Mouse (Mus musculus) liver, embryonic 14.5 days (tissue): ENCODE results near the gene Akap8l. TPM values are rescaled to one million over a fixed set of nuclear protein-coding genes. Genes with fewer than 3 reads are reported as not detected.

Source experiments
- ATAC-seq: fragments of 200-750 bp; cut with Nextera tagmentation; 2 replicates; pipeline ENCODE4 v1.8.0; 2017; ENCODE audit warnings: moderate number of reproducible peaks, mild to moderate bottlenecking, moderate library complexity; ENCODE audit not compliant: insufficient read depth
- DNase-seq, 3 experiments: peaks; one replicate each; pipeline ENCODE4 v3.0.0-alpha.2; 2012 to 2013; ENCODE audit warnings: low read depth in 3 of 3, low spot score in 3 of 3
- H3K27ac ChIP-seq: fragments of 300-500 bp; sonication (generic); 2 replicates; pipeline ENCODE4 v1.5.1; 2014; ENCODE audit warnings: moderate library complexity, mild to moderate bottlenecking, control low read depth, inconsistent platforms
- H3K27me3 ChIP-seq: fragments of 300-500 bp; sonication (generic); 2 replicates; pipeline ENCODE4 v1.6.1; 2014; ENCODE audit warnings: mild to moderate bottlenecking, low read length, moderate library complexity; ENCODE audit not compliant: control insufficient read depth, insufficient read depth
- H3K36me3 ChIP-seq: fragments of 300-500 bp; sonication (generic); replicated peaks from 2 replicates; pipeline ENCODE4 v1.6.1; 2014; ENCODE audit warnings: low read depth; ENCODE audit not compliant: control insufficient read depth, insufficient read depth
- H3K4me1 ChIP-seq, 2 experiments: fragments of 200-500 bp in 1 of 2; fragments of 300-500 bp in 1 of 2; sonication (generic) in 1 of 2; replicated peaks; 2 replicates each; pipeline ENCODE4 v1.6.1; 2012 to 2014; ENCODE audit warnings: antibody characterized with exemption in 1 of 2, inconsistent platforms in 1 of 2, low read length in 1 of 2; ENCODE audit not compliant: control insufficient read depth in 2 of 2, insufficient read depth in 2 of 2
- H3K4me2 ChIP-seq: fragments of 300-500 bp; sonication (generic); 2 replicates; pipeline ENCODE4 v1.6.1; 2014; ENCODE audit warnings: low read depth, mild to moderate bottlenecking, control low read depth, moderate library complexity
- H3K4me3 ChIP-seq, 2 experiments: fragments of 200-500 bp in 1 of 2; fragments of 300-500 bp in 1 of 2; sonication (generic) in 1 of 2; 2 replicates each; pipeline ENCODE4 v1.5.1; 2012 to 2014; ENCODE audit warnings: low read depth in 2 of 2, low read length in 2 of 2, mild to moderate bottlenecking in 2 of 2, control low read depth in 1 of 2, inconsistent platforms in 1 of 2, moderate library complexity in 1 of 2; ENCODE audit not compliant: insufficient read depth in 1 of 2
- H3K9ac ChIP-seq: fragments of 300-500 bp; sonication (generic); replicated peaks from 2 replicates; pipeline ENCODE4 v1.6.1; 2014; ENCODE audit warnings: mild to moderate bottlenecking, control low read depth, moderate library complexity
- H3K9me3 ChIP-seq: fragments of 300-500 bp; sonication (generic); 2 replicates; pipeline ENCODE4 v1.6.1; 2016; ENCODE audit warnings: low read length, mixed read lengths; ENCODE audit not compliant: control insufficient read depth
- CTCF ChIP-seq: IDR thresholded peaks from 2 replicates; pipeline ENCODE4 v1.5.1; 2016; ENCODE audit warnings: antibody characterized with exemption, low read depth, control low read depth
- EP300 ChIP-seq: IDR thresholded peaks from 2 replicates; pipeline ENCODE4 v1.6.1; 2016; ENCODE audit warnings: antibody characterized with exemption, low read depth
- WGBS: fragments of 180-500 bp; shearing (Covaris S2); extraction: QIAGEN DNeasy Blood & Tissue Kit; methylation state at CpG from one replicate; pipeline ENCODE4 v1.1.7; 2014; ENCODE audit not compliant: insufficient replicate concordance; 5-methylcytosine and 5-hydroxymethylcytosine counted together
- polyA plus RNA-seq, 2 experiments: library from polyadenylated mRNA; depleted of rRNA in 1 of 2; stranded (reverse) in 1 of 2; unstranded in 1 of 2; fragments of >200 nt; fragmentation: Nextera tagmentation in 1 of 2; extraction: Ambion mirVana in 1 of 2; gene quantifications; 2 replicates each; pipeline versions ENCODE4 v1.2.1 to v1.2.3; 2012 to 2014

The Akap8l gene
- polyA plus RNA-seq, 2 experiments = 18.9 to 35.4 TPM

DNA sequence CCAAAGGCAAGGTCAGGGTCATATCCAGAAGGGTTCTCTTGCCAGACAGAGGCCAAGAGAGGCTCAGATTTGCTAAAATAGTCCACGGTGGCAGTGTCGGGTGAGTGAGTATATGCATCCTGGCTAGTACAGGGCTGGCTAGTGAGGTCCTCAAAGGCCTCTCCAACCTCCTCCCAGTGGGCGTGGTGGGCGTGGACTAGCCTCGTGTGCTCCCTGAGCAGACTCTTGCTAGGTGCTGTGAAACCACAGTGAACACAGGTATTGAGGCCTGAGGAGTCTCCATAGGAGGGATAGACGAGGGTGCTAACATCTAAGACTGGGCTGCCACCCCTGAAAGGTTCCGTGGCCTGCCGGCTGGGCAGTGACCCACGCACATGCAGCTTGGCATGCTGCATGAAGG is 26.7 kb upstream of the Akap8l start:
- Histone ChIP-seq H3K36me3 (no peaks in the 10 kb centered on the region; the same call in none of the 2 replicates), H3K27me3 (no peaks in the 10 kb centered on the region), H3K4me1 (peaks cover 11 to 12% of the 10 kb centered on the region in 2 experiments), H3K4me3 (no peak overlapping the region), H3K9ac (no peak overlapping the region), H3K27ac (no peak overlapping the region), H3K4me2 (peak overlapping the region; percentile 11; the same call in 1 of the 2 replicates), H3K9me3 (no peaks in the 10 kb centered on the region)
- TF ChIP-seq EP300 (no peak), CTCF (no peak)
- DNase-seq (no peak), ATAC-seq (peak; percentile 68)
- WGBS = 57% methylated on average over 9 of the region's 9 CpGs

DNA sequence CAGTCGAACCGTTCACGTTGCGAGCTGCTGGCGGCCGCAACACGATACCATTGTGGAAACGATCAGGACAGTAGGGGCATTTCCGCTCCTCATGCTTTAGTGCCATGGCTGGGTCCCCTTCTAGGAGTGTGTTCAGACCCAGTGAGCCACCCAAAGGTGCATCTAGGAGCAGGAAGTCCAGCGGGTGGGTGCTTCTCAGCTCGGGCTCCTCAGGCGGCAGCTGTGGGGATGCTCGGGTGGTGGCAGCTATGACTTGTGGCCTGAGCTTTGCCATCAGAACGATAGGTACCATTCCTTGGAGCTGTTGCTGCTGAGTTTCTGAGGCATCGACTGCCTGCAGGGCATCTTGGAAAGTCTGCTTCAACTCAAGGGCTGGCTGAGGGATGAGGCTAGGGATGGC is 26.1 kb upstream of the Akap8l start:
- H3K9ac ChIP-seq = no peak overlapping the region
- ATAC-seq = peak; percentile 18; the same call in 1 of the 2 replicates

DNA sequence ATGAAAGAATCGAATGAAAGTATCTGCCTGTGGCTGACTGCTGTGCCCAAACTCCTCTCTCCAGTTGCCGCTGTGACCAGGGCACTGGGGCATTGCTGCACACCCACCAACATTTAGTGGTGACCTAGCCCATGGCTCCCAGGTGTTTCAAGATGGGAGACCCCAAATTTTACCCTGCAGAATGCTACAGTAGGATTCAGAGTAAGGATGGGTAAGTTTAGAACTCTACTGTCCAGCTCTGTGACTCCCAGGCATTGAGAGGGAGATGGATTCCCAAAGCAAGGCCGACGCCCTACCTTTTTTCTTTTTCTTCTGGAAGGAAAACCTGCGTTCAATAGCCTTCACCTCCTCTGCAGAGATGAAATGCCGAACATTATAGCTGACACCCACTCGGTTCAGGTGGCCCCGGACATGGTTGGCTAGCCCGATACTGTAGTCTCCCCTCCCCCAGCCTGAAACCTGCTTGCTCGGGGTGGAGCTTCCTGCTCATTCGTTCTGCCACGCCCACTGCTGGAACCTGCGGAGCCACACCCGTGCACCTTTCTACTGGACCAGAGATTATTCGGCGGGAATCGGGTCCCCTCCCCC is 18.7 kb upstream of the Akap8l start:
- ATAC-seq (peak; percentile 66), DNase-seq (no peak)
- Histone ChIP-seq H3K27ac (peak overlapping the region; percentile 60), H3K27me3 (no peaks in the 10 kb centered on the region), H3K36me3 (no peaks in the 10 kb centered on the region), H3K9me3 (no peaks in the 10 kb centered on the region), H3K9ac (peak overlapping the region; percentile 67), H3K4me2 (peak overlapping the region; percentile 78), H3K4me1 (peaks cover 23 to 31% of the 10 kb centered on the region in 2 experiments), H3K4me3 (peak overlapping the region; percentile 59 to 68)
- TF ChIP-seq CTCF (no peak), EP300 (no peak)
- 19% methylated on average over 10 of the region's 17 CpGs for WGBS

More for the DNA sequence above, 26.1 kb upstream of the Akap8l start:
- peaks cover 11 to 12% of the 10 kb centered on the region in 2 experiments for H3K4me1 ChIP-seq
- no peak for DNase-seq
- H3K27me3 ChIP-seq = no peaks in the 10 kb centered on the region
- no peaks in the 10 kb centered on the region; the same call in none of the 2 replicates for H3K36me3 ChIP-seq
- no peak overlapping the region for H3K27ac ChIP-seq
- H3K4me3 ChIP-seq = no peak overlapping the region
- WGBS = 77% methylated on average over 15 of the region's 15 CpGs
- no peaks in the 10 kb centered on the region for H3K9me3 ChIP-seq
- H3K4me2 ChIP-seq = no peak overlapping the region
- TF ChIP-seq CTCF = no peak
- TF ChIP-seq EP300 = no peak

DNA sequence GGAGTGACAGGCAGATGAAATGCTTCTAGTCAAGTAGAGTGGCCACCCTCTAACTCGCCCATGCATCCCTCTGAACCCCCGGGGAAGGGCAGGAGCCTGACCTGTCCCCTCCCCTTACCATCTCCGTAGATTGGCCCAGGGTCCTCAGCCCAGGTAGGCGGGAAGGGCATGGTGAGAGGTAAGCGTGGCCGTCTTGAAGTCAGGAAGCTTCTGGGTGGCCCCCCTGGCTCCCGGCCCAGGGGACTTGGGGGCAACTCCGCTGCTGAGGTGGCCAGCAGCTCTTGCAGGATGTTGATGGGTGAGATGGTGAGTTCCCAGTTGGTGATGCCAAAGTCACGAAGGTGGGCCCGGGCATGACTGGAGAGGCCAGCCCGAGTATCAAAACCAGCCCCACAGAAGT is 17.3 kb upstream of the Akap8l start:
- ATAC-seq = no peak
- H3K4me1 ChIP-seq = peaks cover 31 to 41% of the 10 kb centered on the region in 2 experiments
- no peak overlapping the region for H3K4me3 ChIP-seq
- H3K4me2 ChIP-seq = no peak overlapping the region
- no peaks in the 10 kb centered on the region for H3K27me3 ChIP-seq
- WGBS = 81% methylated on average over 11 of the region's 11 CpGs
- DNase-seq = no peak
- H3K36me3 ChIP-seq = no peaks in the 10 kb centered on the region
- H3K9me3 ChIP-seq = no peaks in the 10 kb centered on the region
- TF ChIP-seq CTCF (no peak), EP300 (no peak)
- no peak overlapping the region for H3K27ac ChIP-seq
- H3K9ac ChIP-seq = no peak overlapping the region

DNA sequence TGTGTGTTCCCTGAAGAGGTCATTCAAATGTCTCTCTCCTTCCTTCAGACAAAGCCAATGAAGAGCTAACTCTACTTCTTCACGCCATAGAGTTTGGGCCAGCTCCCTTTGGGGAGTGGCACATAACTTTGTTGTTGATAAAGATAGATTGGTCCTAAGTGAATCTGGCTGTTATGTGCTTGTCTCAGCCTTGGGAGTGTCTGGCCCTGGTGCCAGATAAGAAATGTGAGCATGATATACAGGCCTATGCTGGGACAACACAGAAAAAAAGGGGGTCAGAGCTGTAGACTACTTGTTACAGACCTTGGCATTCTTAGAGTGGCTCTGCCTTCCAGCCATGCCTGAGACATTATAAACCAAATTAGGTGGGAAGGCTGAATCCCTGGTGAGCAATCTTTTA is 14.9 kb upstream of the Akap8l start:
- peak overlapping the region; percentile 71 for H3K27ac ChIP-seq
- H3K4me2 ChIP-seq = peak overlapping the region; percentile 92
- H3K27me3 ChIP-seq = no peaks in the 10 kb centered on the region
- ATAC-seq (peak; percentile 60), DNase-seq (peak in 2 of 3 experiments; percentile 55 to 56)
- peaks cover 33 to 42% of the 10 kb centered on the region in 2 experiments for H3K4me1 ChIP-seq
- H3K9me3 ChIP-seq = no peaks in the 10 kb centered on the region
- H3K9ac ChIP-seq = peak overlapping the region; percentile 66
- H3K4me3 ChIP-seq = peak overlapping the region in 1 of 2 experiments; percentile 81; a peak in 3 of 4 replicates
- WGBS = 9% methylated on average over 1 of the region's 1 CpGs
- TF ChIP-seq CTCF (no peak), EP300 (peak; percentile 62)
- H3K36me3 ChIP-seq = peaks cover 9% of the 10 kb centered on the region; the same call in 1 of the 2 replicates
